Mouse (Mus musculus) hindbrain, embryonic 14.5 days (tissue): ENCODE data around the gene Asah2. TPM values are rescaled to one million over a fixed set of nuclear protein-coding genes. Genes with fewer than 3 reads are reported as not detected.
"Not testable (repeated sequence)": the region's sequence is repeated elsewhere in the genome, so short reads cannot be mapped to it uniquely, and the experiment has no call there.

Experiments
- ATAC-seq: fragments of 200-750 bp; cut with Nextera tagmentation; 2 replicates; pipeline ENCODE4 v1.8.0; 2017; ENCODE audit warnings: moderate number of reproducible peaks, mild to moderate bottlenecking, moderate TSS enrichment, moderate library complexity; ENCODE audit not compliant: low FRiP score
- DNase-seq: peaks from one replicate; pipeline ENCODE4 v3.0.0-alpha.2; 2015; ENCODE audit warnings: low spot score
- H3K27ac ChIP-seq: fragments of 300-500 bp; sonication (generic); 2 replicates; pipeline ENCODE4 v1.5.1; 2014; ENCODE audit warnings: mild to moderate bottlenecking, moderate library complexity
- H3K27me3 ChIP-seq: fragments of 300-500 bp; sonication (generic); 2 replicates; pipeline ENCODE4 v1.6.1; 2014; ENCODE audit warnings: mild to moderate bottlenecking, low read length, mixed read lengths; ENCODE audit not compliant: control insufficient read depth, insufficient read depth
- H3K36me3 ChIP-seq: fragments of 300-500 bp; sonication (generic); replicated peaks from 2 replicates; pipeline ENCODE4 v1.6.1; 2014; ENCODE audit not compliant: control insufficient read depth, insufficient read depth
- H3K4me1 ChIP-seq: fragments of 300-500 bp; sonication (generic); replicated peaks from 2 replicates; pipeline ENCODE4 v1.6.1; 2014; ENCODE audit warnings: antibody characterized with exemption, low read length, mixed read lengths; ENCODE audit not compliant: control insufficient read depth, insufficient read depth
- H3K4me2 ChIP-seq: fragments of 300-500 bp; sonication (generic); replicated peaks from 2 replicates; pipeline ENCODE4 v1.6.1; 2014; ENCODE audit warnings: mild to moderate bottlenecking, moderate library complexity
- H3K4me3 ChIP-seq: fragments of 300-500 bp; sonication (generic); replicated peaks from 2 replicates; pipeline ENCODE4 v1.5.1; 2014; ENCODE audit warnings: mild to moderate bottlenecking, low read length
- H3K9ac ChIP-seq: fragments of 300-500 bp; sonication (generic); 2 replicates; pipeline ENCODE4 v1.6.1; 2014
- H3K9me3 ChIP-seq: fragments of 300-500 bp; sonication (generic); 2 replicates; pipeline ENCODE4 v1.6.1; 2016; ENCODE audit warnings: low read length; ENCODE audit not compliant: control insufficient read depth
- WGBS: fragments of 180-500 bp; shearing (Covaris S2); extraction: QIAGEN DNeasy Blood & Tissue Kit; methylation state at CpG from one replicate; pipeline ENCODE4 v1.1.7; 2014; 5-methylcytosine and 5-hydroxymethylcytosine counted together
- polyA plus RNA-seq: library from polyadenylated mRNA; unstranded; fragments of >200 nt; fragmentation: Nextera tagmentation; extraction: Ambion mirVana; gene quantifications from 2 replicates; pipeline ENCODE4 v1.2.1, GENCODE M21; 2014

Gene Asah2
- polyA plus RNA-seq: 1.1 TPM in 2 replicates

- peak within 1 kb of the TSS; percentile 69 for H3K9ac ChIP-seq
- H3K4me3 ChIP-seq: peak within 1 kb of the TSS; percentile 47
- no peaks in the 10 kb centered on the region for H3K36me3 ChIP-seq
- 0 out of 2 replicates have a peak, but pooled peaks cover 5% of the 10 kb centered on the region for H3K4me1 ChIP-seq
- DNase-seq (peak; percentile 51), ATAC-seq (peak; percentile 95)
- no peaks in the 10 kb centered on the region for H3K27me3 ChIP-seq
- H3K4me2 ChIP-seq: peak within 1 kb of the TSS; percentile 62
- peak within 1 kb of the TSS; percentile 67; the same call in 1 of the 2 replicates for H3K27ac ChIP-seq
- H3K9me3 ChIP-seq: no peaks in the 10 kb centered on the region
- WGBS: under 1% methylated on average over 26 of the region's 28 CpGs
These were observed at the start of gene Asah2 for GRCm38 (mm10) chr19:32107771-32108306. Gene Asah2, minus strand, starts transcription at chr19:32108211.

- H3K4me2 ChIP-seq: no peak overlapping the region
- H3K9ac ChIP-seq: no peak overlapping the region
- H3K36me3 ChIP-seq: no peaks in the 10 kb centered on the region; the same call in 1 of the 2 replicates
- H3K27ac ChIP-seq: no peak overlapping the region
- ATAC-seq (no peak), DNase-seq (no peak)
- H3K4me3 ChIP-seq: no peak overlapping the region
- WGBS: 93% methylated on average over 6 of the region's 6 CpGs
- no peaks in the 10 kb centered on the region for H3K9me3 ChIP-seq
- H3K4me1 ChIP-seq: no peaks in the 10 kb centered on the region
- H3K27me3 ChIP-seq: no peaks in the 10 kb centered on the region
These were observed 49.0 kb upstream of the Asah2 start for GRCm38 (mm10) chr19:32157045-32157444.

GRCm38 (mm10) chr19:32152529-32152928, 44.5 kb upstream of the Asah2 start:
- Histone ChIP-seq H3K27me3 (no peaks in the 10 kb centered on the region), H3K36me3 (no peaks in the 10 kb centered on the region), H3K9me3 (no peaks in the 10 kb centered on the region), H3K27ac (no peak overlapping the region), H3K4me2 (no peak overlapping the region), H3K4me3 (no peak overlapping the region), H3K4me1 (no peaks in the 10 kb centered on the region), H3K9ac (no peak overlapping the region)
- DNase-seq: no peak
- WGBS: 83% methylated on average over 6 of the region's 6 CpGs
- no peak for ATAC-seq

- no peak overlapping the region for H3K4me3 ChIP-seq
- H3K4me1 ChIP-seq: no peaks in the 10 kb centered on the region
- no peak overlapping the region for H3K4me2 ChIP-seq
- no peak overlapping the region for H3K9ac ChIP-seq
- no peaks in the 10 kb centered on the region for H3K9me3 ChIP-seq
- WGBS: 91% methylated on average over 5 of the region's 5 CpGs
- DNase-seq (no peak), ATAC-seq (no peak)
- H3K36me3 ChIP-seq: no peaks in the 10 kb centered on the region
- H3K27ac ChIP-seq: no peak overlapping the region
- H3K27me3 ChIP-seq: no peaks in the 10 kb centered on the region
These were observed 40.7 kb upstream of the Asah2 start for GRCm38 (mm10) chr19:32148710-32149109.

GRCm38 (mm10) chr19:32142383-32142782, 34.4 kb upstream of the Asah2 start:
- Histone ChIP-seq H3K9me3 (no peaks in the 10 kb centered on the region), H3K9ac (no peak overlapping the region), H3K4me2 (no peak overlapping the region), H3K27ac (no peak overlapping the region), H3K4me3 (no peak overlapping the region), H3K4me1 (no peaks in the 10 kb centered on the region), H3K27me3 (no peaks in the 10 kb centered on the region), H3K36me3 (no peaks in the 10 kb centered on the region)
- 92% methylated on average over 6 of the region's 6 CpGs for WGBS
- ATAC-seq (no peak), DNase-seq (no peak)

- Histone ChIP-seq H3K9ac (no peak overlapping the region), H3K9me3 (no peaks in the 10 kb centered on the region), H3K4me3 (no peak overlapping the region), H3K4me2 (no peak overlapping the region), H3K27ac (no peak overlapping the region), H3K4me1 (no peaks in the 10 kb centered on the region), H3K36me3 (no peaks in the 10 kb centered on the region), H3K27me3 (no peaks in the 10 kb centered on the region)
- ATAC-seq (no peak), DNase-seq (no peak)
- 88% methylated on average over 14 of the region's 14 CpGs for WGBS
These were observed 30.5 kb upstream of the Asah2 start for GRCm38 (mm10) chr19:32138361-32139088.

- no peak for DNase-seq
- Histone ChIP-seq H3K4me3 (no peak overlapping the region), H3K27me3 (no peaks in the 10 kb centered on the region), H3K4me2 (no peak overlapping the region), H3K4me1 (no peaks in the 10 kb centered on the region), H3K27ac (no peak overlapping the region), H3K9me3 (no peaks in the 10 kb centered on the region), H3K9ac (no peak overlapping the region), H3K36me3 (no peaks in the 10 kb centered on the region)
- ATAC-seq: no peak
- WGBS: 87% methylated on average over 5 of the region's 5 CpGs
These were observed 29.9 kb upstream of the Asah2 start for GRCm38 (mm10) chr19:32137904-32138303.

GRCm38 (mm10) chr19:32136888-32137625, 29.0 kb upstream of the Asah2 start:
- Histone ChIP-seq H3K36me3 (no peaks in the 10 kb centered on the region), H3K4me1 (no peaks in the 10 kb centered on the region), H3K27ac (no peak overlapping the region), H3K4me2 (no peak overlapping the region), H3K9me3 (no peaks in the 10 kb centered on the region), H3K4me3 (no peak overlapping the region), H3K27me3 (no peaks in the 10 kb centered on the region), H3K9ac (no peak overlapping the region)
- WGBS: 39% methylated on average over 4 of the region's 4 CpGs
- ATAC-seq (no peak), DNase-seq (no peak)

- not testable (repeated sequence) for H3K27me3 ChIP-seq, H3K4me3 ChIP-seq, H3K9ac ChIP-seq, H3K27ac ChIP-seq, H3K4me2 ChIP-seq, H3K4me1 ChIP-seq, H3K9me3 ChIP-seq, H3K36me3 ChIP-seq, DNase-seq
- WGBS: 87% methylated on average over 13 of the region's 17 CpGs
- 0 out of 2 replicates have a peak, but pooled peaks have one; percentile 43 for ATAC-seq
These were observed 23.9 kb upstream of the Asah2 start for GRCm38 (mm10) chr19:32131707-32132488.
